Mouse (Mus musculus): ENCODE data around the gene Spi1.

Spi1 gene

GRCm38 (mm10) chr2:91125101-91125500 lies 42.9 kb downstream of the Spi1 start:
- DNase-seq (ENCODE audit: low read depth) = no peak

DNA sequence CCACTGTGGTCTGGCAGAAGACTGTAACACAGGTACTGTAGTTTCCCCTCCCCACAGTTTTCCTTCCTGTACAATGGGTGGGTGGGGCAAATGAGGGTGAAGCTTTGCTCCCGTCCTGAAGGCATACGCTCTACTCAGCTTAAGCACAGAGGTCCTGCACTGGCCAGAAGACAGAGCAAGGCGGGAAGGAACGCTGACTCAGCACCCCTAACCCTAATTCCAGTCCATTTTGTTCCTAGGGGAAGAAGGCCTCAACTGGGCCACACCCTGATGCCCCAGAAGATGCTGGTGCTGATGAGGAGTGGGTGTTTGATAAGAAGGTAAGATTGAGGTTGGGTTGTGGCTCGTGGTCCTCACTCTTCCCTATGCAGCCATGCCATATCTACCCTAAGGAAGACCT lies 46.6 kb downstream of the Spi1 start:
- DNase-seq (ENCODE audit: low read depth) = no peak

- DNase-seq (ENCODE audit: low read depth) = no peak
These were observed 47.9 kb downstream of the Spi1 start for GRCm38 (mm10) chr2:91130126-91130525.

GRCm38 (mm10) chr2:91131251-91131650 lies 49.1 kb downstream of the Spi1 start:
- no peak for DNase-seq (ENCODE audit: low read depth)

DNA sequence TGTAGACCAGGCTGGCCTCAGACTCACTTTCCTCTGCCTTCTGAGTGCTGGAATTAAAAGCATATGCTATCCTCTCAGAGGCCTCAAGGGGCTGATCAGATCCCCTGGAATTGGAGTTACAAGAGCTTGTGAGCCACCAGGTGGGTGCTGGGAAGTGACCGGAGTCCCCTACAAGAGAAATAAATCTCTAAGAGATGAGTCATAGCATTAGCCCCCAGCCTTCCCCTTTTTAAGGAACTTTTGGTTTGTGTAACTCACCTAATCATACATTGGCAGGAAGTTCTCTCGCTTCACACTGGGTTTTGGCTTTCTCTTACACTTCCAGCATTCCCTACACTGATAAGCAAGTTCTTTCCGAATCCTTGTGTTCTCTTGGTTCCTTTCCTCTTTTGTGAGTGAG lies 49.8 kb downstream of the Spi1 start:
- no peak for DNase-seq (ENCODE audit: low read depth)

- DNase-seq (ENCODE audit: low read depth) = no peak
These were observed 54.6 kb downstream of the Spi1 start for GRCm38 (mm10) chr2:91136513-91137412.

- DNase-seq (ENCODE audit: low read depth) = no peak
These were observed 55.3 kb downstream of the Spi1 start for GRCm38 (mm10) chr2:91137481-91137880.

GRCm38 (mm10) chr2:91139311-91139710 lies 57.1 kb downstream of the Spi1 start:
- no peak for DNase-seq (ENCODE audit: low read depth)

DNA sequence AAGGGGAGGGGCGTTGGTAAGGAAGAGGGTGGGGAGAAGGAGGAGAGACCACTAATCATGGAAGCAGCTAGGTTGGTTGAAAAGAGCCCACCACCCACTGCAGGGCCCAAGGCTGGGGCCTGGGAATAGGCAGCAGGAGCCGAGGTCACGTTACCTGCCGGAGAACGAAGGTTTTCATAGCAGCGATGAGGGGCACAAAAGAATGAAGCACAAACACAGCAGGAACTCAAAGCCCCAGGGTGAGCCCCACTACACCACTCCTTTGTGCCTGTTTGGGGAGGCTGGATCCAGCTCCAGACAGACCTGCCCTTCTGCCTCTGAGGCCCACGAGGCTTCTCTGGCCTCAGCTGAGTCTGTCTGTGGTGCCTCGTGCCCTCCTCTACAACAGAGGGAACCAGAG lies 57.6 kb downstream of the Spi1 start:
- DNase-seq (ENCODE audit: low read depth) = no peak

DNA sequence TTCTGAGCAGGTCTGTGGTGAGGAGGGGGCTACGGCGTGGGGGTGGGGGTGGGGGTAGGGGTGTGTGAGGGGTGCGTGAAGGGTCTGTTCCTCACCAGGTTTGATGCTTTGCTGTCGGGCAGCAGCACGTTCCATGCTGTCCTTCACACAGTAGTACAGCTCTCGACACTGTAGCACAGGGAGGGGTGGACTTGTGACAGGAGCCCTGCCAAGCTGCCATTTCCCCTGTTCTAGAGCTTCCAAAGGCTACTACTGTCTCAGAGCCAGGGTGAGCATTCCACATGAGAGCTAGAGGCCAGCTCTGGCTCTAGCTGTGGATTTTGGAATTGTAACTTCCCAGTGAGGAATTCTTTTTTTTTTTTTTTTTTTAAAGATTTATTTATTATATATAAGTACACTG lies 60.7 kb downstream of the Spi1 start:
- DNase-seq (ENCODE audit: low read depth) = no peak

DNA sequence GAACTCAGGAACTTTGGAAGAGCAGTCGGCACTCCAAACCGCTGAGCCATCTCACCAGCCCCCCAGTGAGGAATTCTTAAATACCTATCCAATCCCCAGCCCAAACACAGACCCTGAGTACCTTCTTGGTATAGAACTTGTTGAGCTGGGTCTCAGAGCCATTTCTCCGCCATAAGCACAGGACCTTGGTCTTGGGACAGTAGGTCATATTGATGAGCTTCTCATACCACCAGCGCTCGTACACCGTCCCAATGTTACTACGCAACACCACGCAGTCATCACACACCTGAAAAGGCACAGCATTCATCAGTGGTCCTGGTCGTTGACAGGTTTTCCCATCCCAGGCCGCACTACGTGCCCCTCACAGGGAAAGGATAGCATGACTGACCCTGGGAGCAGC lies 61.2 kb downstream of the Spi1 start:
- DNase-seq (ENCODE audit: low read depth) = no peak

GRCm38 (mm10) chr2:91148101-91148500 lies 65.9 kb downstream of the Spi1 start:
- DNase-seq (ENCODE audit: low read depth) = no peak

DNA sequence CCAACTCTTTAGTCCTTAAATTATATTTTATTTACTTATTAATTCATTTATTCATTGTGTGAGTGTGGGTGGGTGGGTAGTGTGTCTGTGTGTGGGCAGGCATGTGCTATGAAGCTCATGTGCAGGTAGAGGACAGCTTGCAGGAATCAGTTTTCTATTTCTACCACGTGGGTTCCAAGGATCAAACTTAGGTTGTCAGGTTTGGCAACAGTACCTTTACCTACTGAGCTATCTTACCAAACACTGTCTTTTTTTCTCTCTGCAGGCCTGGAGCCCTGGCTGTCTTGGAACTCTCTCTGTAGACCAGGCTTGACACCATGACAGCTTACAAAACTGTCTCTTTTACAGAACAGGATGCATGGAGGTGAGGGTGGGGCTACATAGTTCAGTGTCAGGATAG lies 69.1 kb downstream of the Spi1 start:
- no peak for DNase-seq (ENCODE audit: low read depth)

DNA sequence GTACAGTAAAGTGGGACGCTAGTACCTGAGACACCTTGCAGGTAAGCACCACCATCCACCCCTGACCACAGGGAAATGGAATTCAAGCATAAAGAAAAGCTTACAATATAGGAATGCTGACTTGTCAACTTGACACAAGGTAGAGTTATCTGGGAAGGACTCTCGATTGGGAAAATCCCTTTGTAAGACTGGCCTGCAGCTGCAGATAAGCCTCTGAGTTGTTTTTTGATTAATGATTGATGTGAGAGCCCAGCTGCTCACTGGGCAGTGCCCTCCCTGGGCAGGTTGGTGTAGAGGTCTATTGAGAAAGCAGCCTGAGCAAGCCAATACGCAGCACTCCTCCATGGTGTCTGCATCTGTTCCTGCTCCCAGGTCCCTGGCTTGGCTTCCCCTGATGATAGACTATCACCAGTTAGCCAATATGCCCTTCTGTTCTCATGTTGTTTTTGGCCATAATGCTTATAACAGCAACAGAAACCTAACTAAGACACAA lies 70.7 kb downstream of the Spi1 start:
- no peak for DNase-seq (ENCODE audit: low read depth)

DNA sequence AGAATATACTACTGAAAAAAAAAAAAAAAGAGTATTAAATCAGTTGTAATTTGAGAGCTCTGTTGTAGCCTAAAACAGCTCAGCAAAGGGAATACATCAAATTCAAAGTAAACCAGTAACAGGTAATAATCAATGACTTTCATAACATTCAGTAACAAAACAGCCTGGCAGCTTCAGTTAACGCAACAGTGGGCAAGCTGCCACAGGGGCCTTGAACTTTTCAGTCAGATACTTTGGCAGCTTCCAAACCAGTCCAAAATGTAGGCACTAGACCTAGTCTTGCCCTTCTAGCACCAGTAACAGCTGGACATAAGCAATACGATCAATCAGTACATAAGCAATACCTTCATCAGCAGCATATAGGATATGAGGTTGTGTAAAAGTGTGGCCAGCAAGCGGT lies 71.9 kb downstream of the Spi1 start:
- DNase-seq (ENCODE audit: low read depth) = no peak

DNA sequence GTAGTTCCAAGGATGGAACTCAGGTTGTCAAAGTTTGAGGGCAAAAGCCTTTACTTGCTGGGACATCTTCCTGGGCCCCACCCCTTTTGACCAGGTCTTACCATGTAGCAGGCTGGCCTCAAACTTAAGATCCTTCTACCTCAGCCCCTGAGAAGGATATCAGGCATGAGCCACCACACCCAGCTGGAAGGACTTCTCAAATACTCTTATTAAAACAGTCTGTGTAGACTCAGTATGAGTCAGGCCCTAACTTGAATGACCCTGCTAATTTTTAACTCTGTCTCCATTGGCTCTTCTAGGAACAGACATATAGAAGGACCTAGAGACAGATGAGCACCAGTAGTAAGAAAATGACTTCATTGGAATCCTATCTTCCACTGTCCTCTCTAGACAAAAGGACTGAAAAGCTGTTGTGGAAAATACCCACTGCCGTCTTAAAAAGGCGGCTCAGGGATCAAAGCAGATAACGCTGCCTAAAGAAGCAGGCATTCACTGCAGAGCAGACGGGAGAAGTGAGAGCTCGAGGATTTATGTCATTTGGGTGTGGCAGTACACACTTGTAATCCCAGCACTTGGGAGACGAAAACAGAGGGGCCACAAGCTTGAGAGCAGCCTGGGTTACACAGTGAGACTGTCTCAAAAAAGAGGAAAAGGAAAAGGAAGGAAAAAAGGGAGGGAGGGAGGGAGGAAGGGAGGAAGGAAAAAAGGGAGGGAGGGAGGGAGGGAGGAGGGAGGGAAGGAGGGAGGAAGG lies 75.0 kb downstream of the Spi1 start:
- DNase-seq (ENCODE audit: low read depth) = no peak

DNA sequence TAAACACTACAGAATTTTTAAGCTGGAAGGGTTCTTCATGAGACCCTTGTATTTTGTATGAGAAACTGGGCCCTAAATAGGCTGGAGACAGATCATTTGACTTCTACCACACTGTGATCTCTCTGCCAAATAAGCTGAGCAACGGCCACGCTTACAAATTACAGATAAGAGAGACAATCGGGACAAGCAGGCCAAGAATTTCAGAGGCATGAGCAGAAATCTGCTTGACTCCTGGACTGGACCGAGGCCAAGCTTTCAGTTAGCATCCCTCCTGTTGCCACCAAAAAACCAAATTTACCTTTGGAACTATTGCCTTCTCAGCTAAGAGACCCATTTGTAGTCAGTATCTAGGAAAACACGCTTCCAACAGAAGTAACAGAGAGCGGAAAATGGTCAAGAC lies 78.4 kb downstream of the Spi1 start:
- DNase-seq (ENCODE audit: low read depth) = no peak

DNA sequence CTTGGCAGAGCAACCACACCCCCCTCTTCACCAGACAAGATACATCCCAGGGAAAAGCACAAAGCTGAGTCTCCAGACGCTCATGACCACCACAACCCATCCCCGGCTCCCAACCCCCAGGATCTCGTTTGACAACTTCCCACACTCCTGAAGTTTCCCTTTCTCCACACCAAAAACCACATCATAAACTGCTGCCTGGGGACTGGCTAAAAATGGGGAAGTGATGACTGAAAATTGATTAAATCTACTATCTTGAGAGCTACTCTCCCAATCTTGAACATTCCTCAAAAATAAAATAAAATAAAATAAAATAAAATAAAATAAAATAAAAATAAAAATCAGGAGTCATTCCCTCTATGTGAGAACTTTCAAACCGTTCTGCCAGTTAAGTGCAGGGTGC lies 80.8 kb downstream of the Spi1 start:
- no peak for DNase-seq (ENCODE audit: low read depth)

GRCm38 (mm10) chr2:91163532-91163931 lies 81.3 kb downstream of the Spi1 start:
- DNase-seq (ENCODE audit: low read depth) = no peak

- no peak for DNase-seq (ENCODE audit: low read depth)
These were observed 82.8 kb downstream of the Spi1 start for GRCm38 (mm10) chr2:91164991-91165390.
